Mouse (Mus musculus) midbrain, embryonic 14.5 days (tissue): ENCODE data around the gene Gabpa. TPM values are rescaled to one million over a fixed set of nuclear protein-coding genes. Genes with fewer than 3 reads are reported as not detected.

Source experiments
- ATAC-seq: fragments of 200-750 bp; cut with Nextera tagmentation; 2 replicates; pipeline ENCODE4 v1.8.0; 2017; ENCODE audit warnings: moderate number of reproducible peaks, moderate library complexity; ENCODE audit not compliant: low FRiP score, low TSS enrichment
- DNase-seq: peaks from one replicate; pipeline ENCODE4 v3.0.0-alpha.2; 2015
- H3K27ac ChIP-seq: fragments of 300-500 bp; sonication (generic); replicated peaks from 2 replicates; pipeline ENCODE4 v1.5.1; 2014; ENCODE audit warnings: mild to moderate bottlenecking, low read depth, low read length, moderate library complexity
- H3K27me3 ChIP-seq: fragments of 300-500 bp; sonication (generic); 2 replicates; pipeline ENCODE4 v1.6.1; 2014; ENCODE audit warnings: low read length, control low read depth, mixed read lengths; ENCODE audit not compliant: control insufficient read depth, insufficient read depth
- H3K36me3 ChIP-seq: fragments of 300-500 bp; sonication (generic); 2 replicates; pipeline ENCODE4 v1.6.1; 2014; ENCODE audit warnings: low read length, control low read depth; ENCODE audit not compliant: control insufficient read depth, insufficient read depth
- H3K4me1 ChIP-seq: fragments of 300-500 bp; sonication (generic); 2 replicates; pipeline ENCODE4 v1.6.1; 2014; ENCODE audit warnings: mild to moderate bottlenecking, antibody characterized with exemption, low read length, control low read depth; ENCODE audit not compliant: control insufficient read depth, insufficient read depth
- H3K4me2 ChIP-seq: fragments of 300-500 bp; sonication (generic); 2 replicates; pipeline ENCODE4 v1.6.1; 2014; ENCODE audit warnings: mild to moderate bottlenecking, low read length, moderate library complexity
- H3K4me3 ChIP-seq: fragments of 300-500 bp; sonication (generic); replicated peaks from 2 replicates; pipeline ENCODE4 v1.5.1; 2014; ENCODE audit warnings: low read depth, low read length
- H3K9ac ChIP-seq: fragments of 300-500 bp; sonication (generic); replicated peaks from 2 replicates; pipeline ENCODE4 v1.6.1; 2014; ENCODE audit warnings: mild to moderate bottlenecking, low read length, moderate library complexity
- H3K9me3 ChIP-seq: fragments of 300-500 bp; sonication (generic); 2 replicates; pipeline ENCODE4 v1.6.1; 2016; ENCODE audit warnings: low read length, control low read depth, mixed read lengths; ENCODE audit not compliant: control insufficient read depth
- WGBS: fragments of 180-500 bp; shearing (Covaris S2); extraction: QIAGEN DNeasy Blood & Tissue Kit; methylation state at CpG from one replicate; pipeline ENCODE4 v1.1.7; 2014; 5-methylcytosine and 5-hydroxymethylcytosine counted together
- polyA plus RNA-seq: library from polyadenylated mRNA; unstranded; fragments of >200 nt; fragmentation: Nextera tagmentation; extraction: Ambion mirVana; gene quantifications from 2 replicates; pipeline ENCODE4 v1.2.1, GENCODE M21; 2014

The Gabpa gene
- polyA plus RNA-seq, 1 experiment from 2014 or later: 24.9 TPM

DNA sequence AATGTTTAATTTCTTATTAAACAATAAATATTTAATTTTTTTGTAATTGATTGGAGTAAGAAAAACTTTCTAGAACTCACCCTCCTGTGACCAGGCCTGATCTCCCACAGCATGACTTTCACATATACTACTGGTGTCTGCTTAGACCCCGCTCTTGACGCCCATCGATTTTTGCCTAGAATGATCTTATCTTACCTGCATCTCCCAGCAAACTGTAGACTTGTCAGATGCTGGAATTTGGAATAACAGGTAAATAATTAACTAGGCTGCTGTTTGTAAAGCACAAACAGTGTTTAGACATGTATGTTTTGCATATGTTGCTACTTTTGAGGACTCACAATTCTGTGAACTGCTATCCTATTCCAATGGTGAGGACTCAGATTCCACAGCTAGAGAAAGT lies 28.6 kb upstream of the Gabpa start:
- Histone ChIP-seq H3K4me3 (no peak overlapping the region), H3K9ac (no peak overlapping the region), H3K27ac (no peak overlapping the region), H3K4me1 (no peaks in the 10 kb centered on the region), H3K27me3 (no peaks in the 10 kb centered on the region), H3K36me3 (peaks cover 29% of the 10 kb centered on the region), H3K4me2 (no peak overlapping the region), H3K9me3 (no peaks in the 10 kb centered on the region)
- WGBS: 97% methylated on average over 3 of the region's 3 CpGs
- ATAC-seq (no peak), DNase-seq (no peak)

DNA sequence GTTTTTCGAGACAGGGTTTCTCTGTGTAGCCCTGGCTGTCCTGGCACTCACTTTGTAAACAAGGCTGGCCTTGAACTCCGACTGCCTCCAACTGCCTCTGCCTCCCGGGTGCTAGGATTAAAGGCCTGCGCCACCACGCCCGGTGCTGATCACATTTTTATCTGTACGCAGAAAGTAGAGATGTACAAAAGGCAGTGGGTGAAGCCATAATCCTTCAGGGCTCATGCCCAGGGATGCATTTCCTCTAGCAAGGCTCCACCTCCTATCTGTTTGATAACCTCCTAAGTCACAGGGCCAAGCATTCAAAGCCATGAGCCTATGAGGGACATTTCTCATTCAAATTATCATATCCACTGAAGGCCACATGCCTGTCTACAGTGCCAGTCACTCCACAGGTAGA lies 26.9 kb upstream of the Gabpa start:
- no peak overlapping the region for H3K4me2 ChIP-seq
- ATAC-seq (no peak), DNase-seq (no peak)
- no peaks in the 10 kb centered on the region for H3K4me1 ChIP-seq
- no peak overlapping the region for H3K9ac ChIP-seq
- 97% methylated on average over 7 of the region's 7 CpGs for WGBS
- H3K27ac ChIP-seq: no peak overlapping the region
- H3K4me3 ChIP-seq: no peak overlapping the region
- no peaks in the 10 kb centered on the region for H3K9me3 ChIP-seq
- no peaks in the 10 kb centered on the region for H3K27me3 ChIP-seq
- H3K36me3 ChIP-seq: peaks cover 33% of the 10 kb centered on the region

DNA sequence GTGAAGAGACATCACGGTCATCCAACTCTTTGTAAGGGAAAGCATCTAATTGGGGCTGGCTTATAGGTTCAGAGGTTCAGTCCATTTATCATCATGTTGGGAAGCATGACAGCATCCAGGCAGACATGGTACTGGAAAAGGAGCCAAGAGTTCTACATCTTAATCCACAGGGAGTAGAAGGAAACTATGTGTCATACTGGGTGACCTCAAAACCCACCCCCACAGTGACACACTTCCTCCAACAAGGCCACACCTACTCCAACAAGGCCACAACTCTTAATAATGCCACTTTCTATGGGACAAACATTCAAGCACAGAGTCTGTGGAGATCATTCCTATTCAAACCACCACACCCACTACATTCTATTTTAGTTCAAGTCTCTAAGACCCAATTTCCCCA lies 24.5 kb upstream of the Gabpa start:
- Histone ChIP-seq H3K27me3 (no peaks in the 10 kb centered on the region), H3K4me2 (no peak overlapping the region), H3K4me1 (no peaks in the 10 kb centered on the region), H3K9me3 (no peaks in the 10 kb centered on the region), H3K9ac (no peak overlapping the region), H3K4me3 (no peak overlapping the region), H3K36me3 (peaks cover 38% of the 10 kb centered on the region), H3K27ac (no peak overlapping the region)
- WGBS: 97% methylated on average over 1 of the region's 1 CpGs
- no peak for ATAC-seq
- no peak for DNase-seq

DNA sequence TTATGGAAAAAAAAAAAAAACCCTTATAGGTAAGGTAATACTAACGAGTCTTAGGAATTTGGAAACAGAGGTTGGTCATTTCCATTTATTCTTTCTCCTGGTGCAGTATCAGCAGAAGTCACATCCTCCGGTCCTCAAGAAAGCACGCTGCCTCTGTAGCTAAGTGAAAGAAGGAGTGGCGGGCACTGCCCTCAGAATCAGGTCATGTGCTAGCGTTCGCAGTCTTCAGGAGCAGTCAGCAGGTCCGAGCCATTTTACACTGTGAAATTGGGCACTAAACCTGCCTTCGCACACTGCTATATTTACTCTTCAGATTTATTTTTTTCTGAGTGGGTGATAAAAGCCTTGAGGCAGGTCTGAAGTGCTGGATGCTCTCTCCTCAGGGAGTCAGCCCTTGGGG lies 20.9 kb upstream of the Gabpa start:
- no peak for DNase-seq
- Histone ChIP-seq H3K9me3 (no peaks in the 10 kb centered on the region), H3K36me3 (peaks cover 31% of the 10 kb centered on the region), H3K27me3 (no peaks in the 10 kb centered on the region), H3K9ac (no peak overlapping the region), H3K4me1 (no peaks in the 10 kb centered on the region), H3K4me2 (no peak overlapping the region), H3K27ac (no peak overlapping the region), H3K4me3 (no peak overlapping the region)
- 92% methylated on average over 8 of the region's 8 CpGs for WGBS
- ATAC-seq: no peak

DNA sequence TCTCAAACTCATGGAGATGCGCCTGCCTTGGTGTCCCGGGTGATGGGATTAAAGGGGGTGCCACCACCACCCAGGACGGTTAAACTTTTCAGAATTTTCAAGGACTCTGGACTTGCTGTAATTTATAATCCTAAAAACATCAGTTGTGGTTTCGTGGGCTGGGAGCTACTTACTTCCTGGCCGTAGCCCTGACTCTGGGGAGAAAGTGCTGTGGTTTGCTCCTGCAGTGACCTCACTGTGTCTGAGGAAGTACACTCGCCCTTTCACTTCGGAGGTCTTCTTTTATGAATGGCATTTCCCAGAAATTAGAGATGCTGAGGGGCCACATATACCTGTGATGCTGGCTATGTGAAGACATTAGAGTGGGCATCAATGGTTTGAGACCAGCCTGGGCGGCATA lies 20.2 kb upstream of the Gabpa start:
- no peak overlapping the region for H3K4me2 ChIP-seq
- peaks cover 34% of the 10 kb centered on the region for H3K36me3 ChIP-seq
- DNase-seq: no peak
- H3K4me1 ChIP-seq: no peaks in the 10 kb centered on the region
- H3K27me3 ChIP-seq: no peaks in the 10 kb centered on the region
- H3K9ac ChIP-seq: no peak overlapping the region
- no peak overlapping the region for H3K27ac ChIP-seq
- WGBS: 94% methylated on average over 8 of the region's 8 CpGs
- no peaks in the 10 kb centered on the region for H3K9me3 ChIP-seq
- H3K4me3 ChIP-seq: no peak overlapping the region
- no peak for ATAC-seq

DNA sequence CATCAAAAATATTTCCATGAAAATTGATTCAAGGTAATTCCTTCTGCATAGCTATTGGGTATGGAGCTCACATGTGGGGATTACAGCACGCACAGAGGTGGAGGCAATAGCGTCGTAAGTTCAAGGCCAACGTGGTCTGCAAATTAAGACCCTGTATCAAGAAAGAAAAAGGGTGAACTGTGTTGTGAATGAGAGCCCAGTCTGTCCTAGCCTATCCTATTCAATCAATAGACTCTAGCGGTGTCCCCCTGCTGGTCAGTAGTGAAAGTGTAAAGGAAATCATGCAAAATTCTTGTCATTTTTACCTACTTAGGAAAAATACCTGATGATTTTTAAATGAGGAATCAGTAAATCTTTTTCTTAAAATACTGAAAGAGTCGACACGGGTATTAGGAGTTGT lies 17.3 kb upstream of the Gabpa start:
- 36% methylated on average over 7 of the region's 7 CpGs for WGBS
- no peak overlapping the region for H3K9ac ChIP-seq
- ATAC-seq: peak; percentile 66; the same call in 1 of the 2 replicates
- no peak overlapping the region for H3K4me3 ChIP-seq
- peaks cover 45% of the 10 kb centered on the region for H3K36me3 ChIP-seq
- no peaks in the 10 kb centered on the region for H3K4me1 ChIP-seq
- no peaks in the 10 kb centered on the region for H3K27me3 ChIP-seq
- peak; percentile 82 for DNase-seq
- no peaks in the 10 kb centered on the region for H3K9me3 ChIP-seq
- H3K27ac ChIP-seq: no peak overlapping the region
- H3K4me2 ChIP-seq: no peak overlapping the region

DNA sequence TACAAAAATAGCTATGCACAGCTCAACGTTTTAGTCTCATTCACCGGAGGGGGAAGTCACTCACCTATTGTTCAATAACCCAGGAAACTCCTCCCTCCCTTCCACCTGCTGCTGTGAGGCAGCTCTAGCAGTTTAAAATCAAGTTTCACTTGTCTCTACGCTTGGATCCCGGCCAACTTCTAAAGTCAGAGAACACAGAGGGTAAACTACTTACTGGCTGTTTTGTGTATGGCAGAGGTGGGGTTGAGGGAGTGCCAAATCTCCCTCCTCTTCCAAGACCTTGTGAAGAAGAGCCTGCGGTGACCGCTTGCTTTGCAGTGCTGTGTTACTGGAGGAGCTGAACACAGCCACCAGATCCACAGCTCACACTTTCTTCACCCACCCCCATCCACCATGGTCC lies 9.7 kb upstream of the Gabpa start:
- Histone ChIP-seq H3K4me1 (no peaks in the 10 kb centered on the region), H3K9me3 (no peaks in the 10 kb centered on the region), H3K27me3 (no peaks in the 10 kb centered on the region), H3K27ac (no peak overlapping the region), H3K4me3 (no peak overlapping the region), H3K36me3 (peaks cover 89% of the 10 kb centered on the region), H3K4me2 (no peak overlapping the region), H3K9ac (no peak overlapping the region)
- WGBS: 73% methylated on average over 6 of the region's 6 CpGs
- ATAC-seq: no peak; the same call in 1 of the 2 replicates
- peak; percentile 51 for DNase-seq

DNA sequence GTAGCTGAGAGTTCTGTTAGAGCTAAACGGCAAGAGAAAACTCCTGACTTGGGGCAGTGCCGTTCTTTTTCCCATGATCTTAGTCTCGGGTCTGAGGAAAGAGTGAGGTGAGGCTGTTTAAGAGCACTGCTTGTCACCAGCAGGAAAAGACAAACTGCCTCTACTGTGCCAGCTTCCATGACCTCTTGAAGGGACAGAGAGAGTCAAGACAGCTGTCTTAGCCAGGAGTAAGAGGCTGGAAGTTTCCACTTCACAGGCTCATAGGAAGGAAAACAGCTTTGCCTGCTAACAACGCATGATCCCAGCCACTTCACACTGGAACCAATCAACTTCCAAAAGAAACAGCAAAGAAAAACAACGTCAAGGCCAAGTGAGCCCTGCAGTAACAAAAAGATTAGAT lies 3.0 kb upstream of the Gabpa start:
- Histone ChIP-seq H3K36me3 (peaks cover 56% of the 10 kb centered on the region), H3K4me3 (no peak overlapping the region), H3K4me2 (no peak overlapping the region), H3K4me1 (peaks cover 14% of the 10 kb centered on the region), H3K27me3 (no peaks in the 10 kb centered on the region), H3K9me3 (no peaks in the 10 kb centered on the region), H3K27ac (no peak overlapping the region), H3K9ac (no peak overlapping the region)
- DNase-seq (no peak), ATAC-seq (no peak)
- 93% methylated on average over 5 of the region's 5 CpGs for WGBS

DNA sequence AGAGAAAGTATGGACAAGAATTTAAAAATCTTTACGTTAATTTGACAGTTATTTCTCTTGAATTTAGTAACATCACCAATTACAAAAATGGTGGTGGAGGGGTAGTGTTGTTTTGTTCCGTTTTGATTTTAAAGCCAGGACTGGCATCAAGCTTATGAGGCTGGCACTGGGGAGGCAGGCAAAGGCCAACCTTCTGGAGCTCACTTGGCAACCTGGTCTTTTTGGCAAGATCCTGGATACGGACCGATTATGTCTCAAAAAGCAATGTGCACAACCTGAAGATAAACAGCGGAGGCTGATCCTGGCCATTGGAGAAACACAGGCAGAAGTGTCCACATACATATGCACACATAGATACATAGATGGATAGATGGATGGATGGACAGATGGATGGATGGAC lies 2.0 kb upstream of the Gabpa start:
- no peak overlapping the region for H3K27ac ChIP-seq
- H3K27me3 ChIP-seq: no peaks in the 10 kb centered on the region
- ATAC-seq (no peak), DNase-seq (no peak)
- WGBS: 95% methylated on average over 5 of the region's 5 CpGs
- no peak overlapping the region for H3K9ac ChIP-seq
- peaks cover 46% of the 10 kb centered on the region for H3K36me3 ChIP-seq
- no peaks in the 10 kb centered on the region for H3K9me3 ChIP-seq
- no peak overlapping the region for H3K4me3 ChIP-seq
- H3K4me2 ChIP-seq: no peak overlapping the region
- H3K4me1 ChIP-seq: peaks cover 16% of the 10 kb centered on the region
